Comparison of ENCODE assay signal across 14 mouse cellular contexts in genomic region chr7:44343459-44344015, GRCm38 (mm10). TPM values are rescaled to one million over a fixed set of nuclear protein-coding genes. Genes with fewer than 3 reads are reported as not detected.
A peak's percentile ranks its signal among the peaks of the same experiment; 100 is the strongest.
DNase-seq lines count a peak whose midpoint lies in the region; ATAC-seq and TF ChIP-seq lines count a peak whose summit lies in the region.
"Had no signal": no experiment of that assay in that cellular context is flagged by ENCODE, and none has a peak within 500 bp of the region (broad histone marks: within the 10 kb centered on the region; RNA-seq: fewer than 3 reads in every experiment).

No protein-coding gene starts in this region.

- peak; percentile 31 for DNase-seq in adrenal gland, adult 2 months
- DNase-seq in adrenal gland, adult 8-10 months: no peak
- no peak for DNase-seq in heart, postnatal 0 days (ENCODE audit: low spot score)
- no peak for DNase-seq in heart, postnatal 36 days
- no peak for DNase-seq in lung, postnatal 25 days (ENCODE audit: low spot score)
- DNase-seq in cerebellum, adult 9-10 months: no peak
- DNase-seq: gastrocnemius, postnatal 25 days; spleen, adult 18-20 months; thymus, adult 2 months had no signal

- no peak overlapping the region for H3K4me2 ChIP-seq in heart, postnatal 0 days (ENCODE audit: low read depth, low read length)
- H3K4me2 ChIP-seq in lung, embryonic 16.5 days (ENCODE audit: low read depth, low read length): 0 out of 2 replicates have a peak overlapping the region, but pooled peaks have one; percentile 16
- H3K4me2 ChIP-seq in intestine, embryonic 15.5 days (replicated peaks): peak overlapping the region; percentile 26; the same call in 1 of the 2 replicates

- H3K27me3 ChIP-seq in heart, postnatal 0 days (ENCODE audit: control insufficient read depth, insufficient read depth, low read length): peaks cover 33% of the 10 kb centered on the region; the same call in 1 of the 2 replicates
- peaks cover 7% of the 10 kb centered on the region for H3K27me3 ChIP-seq in lung, embryonic 16.5 days (ENCODE audit: control insufficient read depth, insufficient read depth, low read depth, low read length)
- peaks cover 13% of the 10 kb centered on the region for H3K27me3 ChIP-seq in intestine, embryonic 15.5 days (replicated peaks)

- WGBS in heart, postnatal 0 days: 8% methylated on average over 11 of the region's 11 CpGs
- 13% methylated on average over 11 of the region's 11 CpGs for WGBS in lung, embryonic 16.5 days
- WGBS in intestine, embryonic 15.5 days: 19% methylated on average over 11 of the region's 11 CpGs

- 0 out of 2 replicates have a peak, but pooled peaks have one; percentile 9 for ATAC-seq in heart, postnatal 0 days (ENCODE audit: insufficient read depth, low read depth)
- ATAC-seq in lung, embryonic 16.5 days (ENCODE audit: low read depth): peak; percentile 48; the same call in 1 of the 2 replicates
- peak; percentile 15; the same call in 1 of the 2 replicates for ATAC-seq in intestine, embryonic 15.5 days
- ATAC-seq: forebrain, embryonic 14.5 days had no signal

- no peak for TF ChIP-seq CTCF in heart, postnatal 0 days (IDR thresholded peaks at IDR 0.05; ENCODE audit: low read depth)

- no peaks in the 10 kb centered on the region for H3K9me3 ChIP-seq in heart, postnatal 0 days (replicated peaks; ENCODE audit: control insufficient read depth, low read length)
- no peaks in the 10 kb centered on the region for H3K9me3 ChIP-seq in lung, embryonic 16.5 days (ENCODE audit: control insufficient read depth, low read length)
- H3K9me3 ChIP-seq in intestine, embryonic 15.5 days: no peaks in the 10 kb centered on the region
- H3K9me3 ChIP-seq: G1E had no signal

- TF ChIP-seq EP300 in heart, postnatal 0 days (IDR thresholded peaks at IDR 0.05; ENCODE audit: low read depth): no peak

- H3K36me3 ChIP-seq in heart, postnatal 0 days (replicated peaks; ENCODE audit: control insufficient read depth, insufficient read depth, low read length): no peaks in the 10 kb centered on the region
- no peaks in the 10 kb centered on the region for H3K36me3 ChIP-seq in lung, embryonic 16.5 days (ENCODE audit: control insufficient read depth, insufficient read depth, low read length)
- no peaks in the 10 kb centered on the region for H3K36me3 ChIP-seq in intestine, embryonic 15.5 days
- H3K36me3 ChIP-seq: G1E had no signal

- H3K4me3 ChIP-seq in heart, postnatal 0 days (ENCODE audit: low read depth, low read length): no peak overlapping the region
- H3K4me3 ChIP-seq in lung, embryonic 16.5 days (ENCODE audit: low read length): no peak overlapping the region
- no peak overlapping the region for H3K4me3 ChIP-seq in intestine, embryonic 15.5 days (replicated peaks)

- H3K9ac ChIP-seq in heart, postnatal 0 days (replicated peaks; ENCODE audit: low read depth, low read length): no peak overlapping the region
- no peak overlapping the region for H3K9ac ChIP-seq in lung, embryonic 16.5 days (ENCODE audit: low read length)
- H3K9ac ChIP-seq in intestine, embryonic 15.5 days: no peak overlapping the region
- H3K9ac ChIP-seq: liver, embryonic 14.5 days had no signal

- H3K4me1 ChIP-seq in heart, postnatal 0 days (ENCODE audit: control insufficient read depth, insufficient read depth): no peaks in the 10 kb centered on the region
- H3K4me1 ChIP-seq in lung, embryonic 16.5 days (replicated peaks; ENCODE audit: control insufficient read depth, insufficient read depth, low read length): peaks cover 5% of the 10 kb centered on the region
- no peaks in the 10 kb centered on the region for H3K4me1 ChIP-seq in intestine, embryonic 15.5 days (replicated peaks)

- intact Hi-C loops in heart, postnatal 36 days (cut with DNase I): no loop called here

- H3K27ac ChIP-seq in heart, postnatal 0 days (ENCODE audit: low read depth): no peak overlapping the region
- no peak overlapping the region for H3K27ac ChIP-seq in lung, embryonic 16.5 days (ENCODE audit: low read length)
- no peak overlapping the region for H3K27ac ChIP-seq in intestine, embryonic 15.5 days
- H3K27ac ChIP-seq: liver, embryonic 14.5 days had no signal

RNA-seq across cellular contexts. Expression of gene Shank1, which starts 33.5 kb away (rescaled TPM):
- 1 to 10 TPM; 8.0 to 9.1 TPM for total RNA-seq in adrenal gland, adult 2 months (2021)
- 2.5 and 2.9 TPM in 2 replicates for polyA plus RNA-seq in adrenal gland, adult 2 months (2012; rRNA removed)
- total RNA-seq in adrenal gland, adult 8-10 months (2022): 10 to 100 TPM in 3 of 4 experiments, 1 to 10 TPM in 1; 9.3 to 17.6 (median 14.3) TPM
- 0.19 and 0.61 TPM in 2 replicates for total RNA-seq in heart, postnatal 0 days (2014; rRNA removed; ENCODE audit: low replicate concordance)
- polyA plus RNA-seq in heart, postnatal 0 days (2015; fragmentation: Nextera tagmentation; extraction: Ambion mirVana): 0.33 and 0.36 TPM in 2 replicates
- 1 to 10 TPM in 1 of 2 experiments, under 1 TPM in 1; 1.00 to 1.5 TPM for total RNA-seq in heart, postnatal 36 days (2021)
- polyA plus RNA-seq in lung, embryonic 16.5 days (2015; fragmentation: Nextera tagmentation; extraction: Ambion mirVana): 0.96 and 1.1 TPM in 2 replicates
- 1.7 and 1.9 TPM in 2 replicates for polyA plus RNA-seq in intestine, embryonic 15.5 days (2015; fragmentation: Nextera tagmentation; extraction: Ambion mirVana)

RNA-seq across cellular contexts. Expression of gene Clec11a, which starts 36.8 kb away (rescaled TPM):
- 1 to 10 TPM; 4.6 to 5.1 TPM for total RNA-seq in adrenal gland, adult 2 months (2021)
- polyA plus RNA-seq in adrenal gland, adult 2 months (2012; rRNA removed): 11.4 and 13.0 TPM in 2 replicates
- total RNA-seq in adrenal gland, adult 8-10 months (2022): 1 to 10 TPM; 4.1 to 6.0 (median 5.1) TPM
- 1.4 and 1.7 TPM in 2 replicates for total RNA-seq in heart, postnatal 0 days (2014; rRNA removed; ENCODE audit: low replicate concordance)
- polyA plus RNA-seq in heart, postnatal 0 days (2015; fragmentation: Nextera tagmentation; extraction: Ambion mirVana): 1.00 and 1.3 TPM in 2 replicates
- total RNA-seq in heart, postnatal 36 days (2021): under 1 TPM; 0.75 to 0.84 TPM
- 3.0 and 3.2 TPM in 2 replicates for polyA plus RNA-seq in lung, embryonic 16.5 days (2015; fragmentation: Nextera tagmentation; extraction: Ambion mirVana)
- polyA plus RNA-seq in intestine, embryonic 15.5 days (2015; fragmentation: Nextera tagmentation; extraction: Ambion mirVana): 7.2 and 8.0 TPM in 2 replicates

RNA-seq across cellular contexts. Expression of gene Syt3, which starts 40.4 kb away (rescaled TPM):
- 1 to 10 TPM; 4.8 to 6.2 TPM for total RNA-seq in adrenal gland, adult 2 months (2021)
- polyA plus RNA-seq in adrenal gland, adult 2 months (2012; rRNA removed): 12.1 and 16.0 TPM in 2 replicates
- total RNA-seq in adrenal gland, adult 8-10 months (2022): 10 to 100 TPM in 1 of 4 experiments, 1 to 10 TPM in 3; 4.9 to 11.1 (median 7.6) TPM
- total RNA-seq in heart, postnatal 0 days (2014; rRNA removed; ENCODE audit: low replicate concordance): 0.58 and 3.1 TPM in 2 replicates
- 0.81 and 0.86 TPM in 2 replicates for polyA plus RNA-seq in heart, postnatal 0 days (2015; fragmentation: Nextera tagmentation; extraction: Ambion mirVana)
- total RNA-seq in heart, postnatal 36 days (2021): 1 to 10 TPM; 1.7 to 3.4 TPM
- polyA plus RNA-seq in lung, embryonic 16.5 days (2015; fragmentation: Nextera tagmentation; extraction: Ambion mirVana): 2.1 and 2.3 TPM in 2 replicates
- polyA plus RNA-seq in intestine, embryonic 15.5 days (2015; fragmentation: Nextera tagmentation; extraction: Ambion mirVana): 0.90 and 1.9 TPM in 2 replicates
- total RNA-seq: G1E had no signal

RNA-seq across cellular contexts. Expression of gene 1700008O03Rik, which starts 42.1 kb away (rescaled TPM):
- total RNA-seq in adrenal gland, adult 2 months (2021): 1 to 10 TPM in 1 of 2 experiments, under 1 TPM in 1; 0.66 to 1.2 TPM
- 1.6 and 2.3 TPM in 2 replicates for polyA plus RNA-seq in adrenal gland, adult 2 months (2012; rRNA removed)
- total RNA-seq in adrenal gland, adult 8-10 months (2022): 1 to 10 TPM in 3 of 4 experiments, under 1 TPM in 1; 0.73 to 2.2 (median 1.4) TPM
- not detected in 2 replicates for total RNA-seq in heart, postnatal 0 days (2014; rRNA removed; ENCODE audit: low replicate concordance)
- 0.14 and 0.52 TPM in 2 replicates for polyA plus RNA-seq in heart, postnatal 0 days (2015; fragmentation: Nextera tagmentation; extraction: Ambion mirVana)
- total RNA-seq in heart, postnatal 36 days (2021): under 1 TPM in 1 of 2 experiments, not detected in 1; 0.68 TPM
- polyA plus RNA-seq in lung, embryonic 16.5 days (2015; fragmentation: Nextera tagmentation; extraction: Ambion mirVana): 1.2 and 1.5 TPM in 2 replicates
- polyA plus RNA-seq in intestine, embryonic 15.5 days (2015; fragmentation: Nextera tagmentation; extraction: Ambion mirVana): 0.48 and 0.99 TPM in 2 replicates
- total RNA-seq: gastrocnemius, postnatal 25 days had no signal
